Mouse (Mus musculus): ENCODE data around the gene Sln. TPM values are rescaled to one million over a fixed set of nuclear protein-coding genes. Genes with fewer than 3 reads are reported as not detected.

The Sln gene
- polyA plus RNA-seq, 1 experiment from 2014 or later, result 2.0 TPM

GRCm38 (mm10) chr9:53873239-53873638 lies 23.3 kb downstream of the Sln start:
- H3K9ac ChIP-seq (replicated peaks; ENCODE audit: low read length), result no peak overlapping the region
- no peak for DNase-seq (ENCODE audit: low spot score)
- H3K4me3 ChIP-seq (ENCODE audit: low read depth, low read length), result no peak overlapping the region
- no peaks in the 10 kb centered on the region for H3K9me3 ChIP-seq (replicated peaks; ENCODE audit: control insufficient read depth, low read length)
- H3K27me3 ChIP-seq (ENCODE audit: control insufficient read depth, insufficient read depth, low read length), result no peaks in the 10 kb centered on the region
- WGBS, result 90% methylated on average over 8 of the region's 8 CpGs
- H3K4me2 ChIP-seq (ENCODE audit: low read depth, low read length), result no peak overlapping the region
- no peak overlapping the region for H3K27ac ChIP-seq (replicated peaks; ENCODE audit: low read depth, low read length)
- H3K4me1 ChIP-seq (ENCODE audit: control insufficient read depth, insufficient read depth, low read length), result no peaks in the 10 kb centered on the region
- ATAC-seq (replicated peaks; ENCODE audit: insufficient number of reproducible peaks, low FRiP score, low TSS enrichment, low read depth), result no peak
- H3K36me3 ChIP-seq (replicated peaks; ENCODE audit: control insufficient read depth, insufficient read depth, low read depth, low read length), result no peaks in the 10 kb centered on the region

GRCm38 (mm10) chr9:53877423-53877822 lies 27.5 kb downstream of the Sln start:
- 51% methylated on average over 2 of the region's 2 CpGs for WGBS
- Histone ChIP-seq H3K4me2 (ENCODE audit: low read depth, low read length) (no peak overlapping the region), H3K4me1 (ENCODE audit: control insufficient read depth, insufficient read depth, low read length) (no peaks in the 10 kb centered on the region), H3K27me3 (ENCODE audit: control insufficient read depth, insufficient read depth, low read length) (no peaks in the 10 kb centered on the region), H3K4me3 (ENCODE audit: low read depth, low read length) (no peak overlapping the region), H3K9ac (replicated peaks; ENCODE audit: low read length) (no peak overlapping the region), H3K9me3 (replicated peaks; ENCODE audit: control insufficient read depth, low read length) (no peaks in the 10 kb centered on the region), H3K27ac (replicated peaks; ENCODE audit: low read depth, low read length) (no peak overlapping the region), H3K36me3 (replicated peaks; ENCODE audit: control insufficient read depth, insufficient read depth, low read depth, low read length) (no peaks in the 10 kb centered on the region)
- ATAC-seq (replicated peaks; ENCODE audit: insufficient number of reproducible peaks, low FRiP score, low TSS enrichment, low read depth) (no peak), DNase-seq (ENCODE audit: low spot score) (no peak)

- Histone ChIP-seq H3K36me3 (replicated peaks; ENCODE audit: control insufficient read depth, insufficient read depth, low read depth, low read length) (no peaks in the 10 kb centered on the region), H3K9ac (replicated peaks; ENCODE audit: low read length) (no peak overlapping the region), H3K9me3 (replicated peaks; ENCODE audit: control insufficient read depth, low read length) (no peaks in the 10 kb centered on the region), H3K27ac (replicated peaks; ENCODE audit: low read depth, low read length) (no peak overlapping the region), H3K27me3 (ENCODE audit: control insufficient read depth, insufficient read depth, low read length) (no peaks in the 10 kb centered on the region), H3K4me3 (ENCODE audit: low read depth, low read length) (no peak overlapping the region), H3K4me1 (ENCODE audit: control insufficient read depth, insufficient read depth, low read length) (no peaks in the 10 kb centered on the region), H3K4me2 (ENCODE audit: low read depth, low read length) (no peak overlapping the region)
- no peak for ATAC-seq (replicated peaks; ENCODE audit: insufficient number of reproducible peaks, low FRiP score, low TSS enrichment, low read depth)
- DNase-seq (ENCODE audit: low spot score), result no peak
- WGBS, result 93% methylated on average over 23 of the region's 23 CpGs
These were observed 33.8 kb downstream of the Sln start for GRCm38 (mm10) chr9:53883588-53884280.

GRCm38 (mm10) chr9:53890075-53890474 lies 40.1 kb downstream of the Sln start:
- no peaks in the 10 kb centered on the region for H3K4me1 ChIP-seq (ENCODE audit: control insufficient read depth, insufficient read depth, low read length)
- no peak for ATAC-seq (replicated peaks; ENCODE audit: insufficient number of reproducible peaks, low FRiP score, low TSS enrichment, low read depth)

GRCm38 (mm10) chr9:53895827-53896226 lies 45.9 kb downstream of the Sln start:
- Histone ChIP-seq H3K4me1 (ENCODE audit: control insufficient read depth, insufficient read depth, low read length) (no peaks in the 10 kb centered on the region), H3K9me3 (replicated peaks; ENCODE audit: control insufficient read depth, low read length) (no peaks in the 10 kb centered on the region), H3K4me2 (ENCODE audit: low read depth, low read length) (no peak overlapping the region), H3K27me3 (ENCODE audit: control insufficient read depth, insufficient read depth, low read length) (no peaks in the 10 kb centered on the region; the same call in 1 of the 2 replicates), H3K4me3 (ENCODE audit: low read depth, low read length) (no peak overlapping the region), H3K27ac (replicated peaks; ENCODE audit: low read depth, low read length) (no peak overlapping the region), H3K9ac (replicated peaks; ENCODE audit: low read length) (no peak overlapping the region), H3K36me3 (replicated peaks; ENCODE audit: control insufficient read depth, insufficient read depth, low read depth, low read length) (no peaks in the 10 kb centered on the region)
- WGBS, result 65% methylated on average over 7 of the region's 7 CpGs
- ATAC-seq (replicated peaks; ENCODE audit: insufficient number of reproducible peaks, low FRiP score, low TSS enrichment, low read depth), result no peak
- DNase-seq (ENCODE audit: low spot score), result no peak

More at GRCm38 (mm10) chr9:53890075-53890474, 40.1 kb downstream of the Sln start:
- Histone ChIP-seq H3K4me3 (ENCODE audit: low read depth, low read length) (no peak overlapping the region), H3K9me3 (replicated peaks; ENCODE audit: control insufficient read depth, low read length) (no peaks in the 10 kb centered on the region), H3K36me3 (replicated peaks; ENCODE audit: control insufficient read depth, insufficient read depth, low read depth, low read length) (no peaks in the 10 kb centered on the region), H3K27ac (replicated peaks; ENCODE audit: low read depth, low read length) (no peak overlapping the region), H3K27me3 (ENCODE audit: control insufficient read depth, insufficient read depth, low read length) (no peaks in the 10 kb centered on the region), H3K9ac (replicated peaks; ENCODE audit: low read length) (no peak overlapping the region), H3K4me2 (ENCODE audit: low read depth, low read length) (no peak overlapping the region)
- 4% methylated on average over 1 of the region's 1 CpGs for WGBS
- peak; percentile 66 for DNase-seq (ENCODE audit: low spot score)

- H3K4me3 ChIP-seq (ENCODE audit: low read depth, low read length), result no peak overlapping the region
- H3K36me3 ChIP-seq (replicated peaks; ENCODE audit: control insufficient read depth, insufficient read depth, low read depth, low read length), result no peaks in the 10 kb centered on the region
- ATAC-seq (replicated peaks; ENCODE audit: insufficient number of reproducible peaks, low FRiP score, low TSS enrichment, low read depth), result no peak
- no peak overlapping the region for H3K9ac ChIP-seq (replicated peaks; ENCODE audit: low read length)
- no peak overlapping the region for H3K4me2 ChIP-seq (ENCODE audit: low read depth, low read length)
- DNase-seq (ENCODE audit: low spot score), result no peak
- no peak overlapping the region for H3K27ac ChIP-seq (replicated peaks; ENCODE audit: low read depth, low read length)
- WGBS, result 86% methylated on average over 6 of the region's 6 CpGs
- H3K4me1 ChIP-seq (ENCODE audit: control insufficient read depth, insufficient read depth, low read length), result no peaks in the 10 kb centered on the region
- no peaks in the 10 kb centered on the region for H3K9me3 ChIP-seq (replicated peaks; ENCODE audit: control insufficient read depth, low read length)
- H3K27me3 ChIP-seq (ENCODE audit: control insufficient read depth, insufficient read depth, low read length), result no peaks in the 10 kb centered on the region; the same call in 1 of the 2 replicates
These were observed 49.9 kb downstream of the Sln start for GRCm38 (mm10) chr9:53899836-53900235.

- no peak overlapping the region for H3K4me2 ChIP-seq (ENCODE audit: low read depth, low read length)
- no peak overlapping the region for H3K27ac ChIP-seq (replicated peaks; ENCODE audit: low read depth, low read length)
- no peaks in the 10 kb centered on the region for H3K4me1 ChIP-seq (ENCODE audit: control insufficient read depth, insufficient read depth, low read length)
- ATAC-seq (replicated peaks; ENCODE audit: insufficient number of reproducible peaks, low FRiP score, low TSS enrichment, low read depth) (no peak), DNase-seq (ENCODE audit: low spot score) (no peak)
- no peak overlapping the region for H3K4me3 ChIP-seq (ENCODE audit: low read depth, low read length)
- WGBS, result 88% methylated on average over 7 of the region's 7 CpGs
- H3K9ac ChIP-seq (replicated peaks; ENCODE audit: low read length), result no peak overlapping the region
- H3K27me3 ChIP-seq (ENCODE audit: control insufficient read depth, insufficient read depth, low read length), result no peaks in the 10 kb centered on the region
- no peaks in the 10 kb centered on the region for H3K9me3 ChIP-seq (replicated peaks; ENCODE audit: control insufficient read depth, low read length)
- H3K36me3 ChIP-seq (replicated peaks; ENCODE audit: control insufficient read depth, insufficient read depth, low read depth, low read length), result no peaks in the 10 kb centered on the region
These were observed 53.4 kb downstream of the Sln start for GRCm38 (mm10) chr9:53903215-53903842.
